Mouse (Mus musculus) hematopoietic stem cell, adult 5-6 weeks (primary cell): ENCODE measurements around the gene Fggy. TPM values are rescaled to one million over a fixed set of nuclear protein-coding genes. Genes with fewer than 3 reads are reported as not detected.

ENCODE experiments used
- ATAC-seq, 2 experiments: fragments of 125-278 bp in 1 of 2; replicated peaks in 1 of 2; 2 replicates each; pipeline ENCODE4 v1.8.0; 2016 to 2017; ENCODE audit warnings: inconsistent platforms in 2 of 2, mild to moderate bottlenecking in 2 of 2, moderate number of reproducible peaks in 2 of 2, low read depth in 1 of 2, moderate TSS enrichment in 1 of 2; ENCODE audit not compliant: low FRiP score in 2 of 2, poor library complexity in 2 of 2, severe bottlenecking in 2 of 2, insufficient read depth in 1 of 2, low TSS enrichment in 1 of 2
- total RNA-seq: library from RNA; stranded (forward); fragments of 172-1452, 232-1000 nt; gene quantifications from 2 replicates; pipeline ENCODE4 v1.2.3, GENCODE M21; 2017

The Fggy gene
- total RNA-seq, 1 experiment from 2014 or later, result 21.1 TPM

DNA sequence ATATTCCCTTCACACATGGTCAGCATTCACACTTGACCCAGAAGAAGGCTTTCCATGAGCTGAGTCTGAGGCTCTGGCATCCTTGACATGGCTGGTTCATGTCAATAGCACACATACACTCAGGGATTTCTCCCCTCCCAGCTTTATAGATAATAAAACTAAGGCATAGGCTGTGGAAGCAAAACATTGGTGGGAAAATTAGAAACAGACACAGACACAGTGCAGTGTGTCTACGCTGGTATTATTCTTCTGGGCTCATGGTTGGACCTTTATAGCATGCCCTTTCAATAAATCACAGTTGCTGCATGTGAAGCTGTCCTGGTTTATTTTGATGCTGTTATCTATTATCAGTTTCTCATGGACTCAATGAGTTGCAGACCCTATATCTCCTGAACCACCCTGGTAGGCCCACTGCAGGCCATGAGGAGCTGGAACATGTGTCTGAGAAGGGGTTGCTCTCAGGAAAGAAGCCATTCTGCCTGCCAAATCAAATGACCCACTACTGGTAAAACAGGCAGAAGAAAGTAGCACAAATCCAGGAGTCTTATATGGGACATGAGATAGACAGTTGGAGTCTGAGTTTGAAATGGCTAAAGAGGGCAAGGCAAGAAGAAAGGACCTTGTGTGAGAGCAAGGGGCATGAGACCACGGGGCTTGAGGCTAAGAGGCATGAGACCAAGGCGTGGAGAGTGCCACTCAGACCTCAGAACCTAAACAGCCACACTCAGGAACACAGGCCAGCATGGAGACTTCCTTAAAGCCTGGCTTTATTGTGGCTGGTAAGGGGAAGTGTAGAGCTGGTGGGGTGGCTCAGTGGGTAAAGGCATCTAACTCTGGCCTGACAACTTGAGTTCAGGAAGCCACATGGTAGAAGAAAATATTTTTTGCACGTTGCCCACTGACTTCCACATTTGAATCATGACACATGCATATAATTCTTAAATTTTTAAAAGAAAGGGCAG lies 327.2 kb downstream of the Fggy start:
- peak; percentile 86 to 93 for ATAC-seq

GRCm38 (mm10) chr4:95895199-95895754 lies 338.0 kb downstream of the Fggy start:
- ATAC-seq, result peak in 1 of 2 experiments; percentile 59; a peak in 2 of 4 replicates

GRCm38 (mm10) chr4:95896571-95896970 lies 339.3 kb downstream of the Fggy start:
- ATAC-seq, result no peak

DNA sequence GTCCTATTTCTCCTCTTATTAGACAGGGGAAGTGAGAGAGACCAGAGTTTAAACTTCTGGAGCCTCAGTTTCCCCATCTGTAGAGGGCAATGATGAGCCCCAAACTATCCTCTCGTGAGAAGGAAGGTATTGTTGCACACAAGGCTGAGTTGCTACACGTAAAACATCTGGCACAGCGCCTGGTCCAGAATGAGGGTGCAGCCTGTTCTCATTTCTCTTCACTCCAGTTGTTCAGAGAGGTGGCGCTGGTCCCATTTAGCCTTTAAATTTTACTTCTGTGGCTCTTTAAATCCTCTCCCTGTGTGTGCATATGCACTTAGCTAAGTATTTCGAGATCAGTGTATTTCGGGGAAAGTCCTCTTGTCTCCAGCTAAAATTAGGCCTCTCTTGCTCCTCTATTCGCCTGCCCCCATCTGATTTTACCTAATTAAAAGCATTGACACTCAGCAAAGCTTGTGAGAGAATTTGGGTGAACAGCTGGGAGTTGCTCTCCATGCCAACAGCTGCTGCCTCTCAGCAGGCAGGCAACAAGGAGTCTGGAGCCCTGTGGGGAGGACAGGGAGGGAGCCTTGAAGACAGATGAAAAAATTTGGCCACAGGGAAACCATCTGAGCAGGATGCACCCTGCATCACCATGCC lies 340.0 kb downstream of the Fggy start:
- no peak for ATAC-seq

GRCm38 (mm10) chr4:95898714-95899113 lies 341.4 kb downstream of the Fggy start:
- no peak for ATAC-seq

GRCm38 (mm10) chr4:95899926-95900712 lies 342.8 kb downstream of the Fggy start:
- ATAC-seq, result no peak

DNA sequence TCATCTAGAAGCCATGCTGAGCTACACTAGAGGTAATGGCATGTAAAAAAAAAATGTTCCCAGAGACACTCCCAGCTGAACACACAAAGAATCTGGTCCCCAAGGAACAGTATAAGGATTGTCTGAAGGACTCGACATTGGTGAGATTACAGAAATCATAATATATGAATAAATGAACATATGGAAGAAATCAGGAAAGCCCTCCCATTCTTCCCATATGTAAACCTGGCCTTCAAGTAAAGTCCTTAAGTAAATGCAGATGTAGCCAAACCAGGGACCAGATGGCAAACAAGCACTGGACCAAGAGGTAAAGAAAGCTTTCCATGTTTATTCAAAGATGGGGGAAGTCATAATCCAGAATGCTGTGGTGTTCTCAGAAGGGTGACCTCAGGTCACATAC lies 343.5 kb downstream of the Fggy start:
- no peak for ATAC-seq

GRCm38 (mm10) chr4:95906141-95906540 lies 348.8 kb downstream of the Fggy start:
- ATAC-seq, result no peak

DNA sequence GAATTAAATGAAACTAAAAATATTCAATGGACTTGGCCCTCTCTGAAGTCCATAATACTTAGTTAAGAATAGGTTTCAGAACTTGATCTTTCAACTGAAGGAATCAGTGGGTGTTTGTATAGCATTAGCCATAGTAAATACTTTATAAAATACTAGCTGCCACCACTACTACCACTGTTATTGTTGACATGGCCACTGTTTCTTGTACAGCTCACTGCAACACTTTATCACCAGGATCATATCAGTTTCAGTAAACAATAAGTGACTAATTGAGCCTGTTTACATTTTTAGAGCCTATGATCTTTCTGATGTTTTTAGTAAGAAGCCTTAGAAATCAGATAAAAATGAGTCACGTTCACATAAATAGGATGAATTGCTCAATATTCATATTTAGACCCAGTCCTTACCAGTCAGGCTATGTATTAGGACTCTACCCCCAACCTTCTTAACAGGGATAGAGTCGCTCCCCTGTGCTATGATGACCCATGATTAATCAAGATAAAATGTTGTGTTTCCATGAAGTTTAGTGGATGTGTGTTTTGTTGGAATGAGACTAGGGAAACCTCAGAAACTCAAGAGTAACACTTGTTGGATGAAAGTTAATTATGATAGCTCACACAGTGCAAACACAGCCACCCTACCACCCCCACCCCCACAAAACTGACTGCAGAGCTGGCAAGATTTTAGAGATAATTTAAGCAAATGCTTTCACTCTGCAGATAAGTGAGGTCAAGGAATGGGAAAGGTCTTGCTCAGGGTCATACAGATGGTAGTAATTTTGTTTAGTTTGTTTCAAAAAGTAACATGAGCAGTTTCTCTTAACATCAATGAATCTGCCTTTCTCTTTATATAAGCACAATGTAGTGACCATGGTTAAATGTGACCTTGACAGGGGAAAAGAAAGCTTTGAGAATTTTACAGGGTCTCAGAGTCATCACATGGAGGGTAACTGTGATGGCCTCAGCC lies 352.7 kb downstream of the Fggy start:
- no peak for ATAC-seq

DNA sequence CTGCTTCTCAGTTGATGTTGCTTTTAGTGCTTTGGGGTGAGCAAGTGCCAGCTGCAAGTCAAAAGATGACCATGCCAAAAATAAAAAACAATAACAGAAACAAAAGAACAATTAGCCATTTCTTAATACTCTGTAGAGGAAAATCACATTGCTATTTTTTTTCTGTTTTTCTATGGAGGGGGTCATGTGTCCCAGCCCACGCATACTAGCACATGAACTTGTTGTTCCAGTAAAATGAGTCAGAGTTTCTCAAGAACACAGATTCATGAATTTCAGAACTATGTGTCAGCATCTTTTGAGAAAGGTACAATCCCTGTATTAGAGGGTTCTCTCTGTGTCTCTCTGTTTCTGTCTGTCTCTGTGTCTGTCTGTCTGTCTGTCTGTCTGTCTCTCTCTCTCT lies 355.7 kb downstream of the Fggy start:
- ATAC-seq, result no peak

GRCm38 (mm10) chr4:95915628-95916579 lies 358.6 kb downstream of the Fggy start:
- no peak for ATAC-seq

GRCm38 (mm10) chr4:95917703-95918102 lies 360.4 kb downstream of the Fggy start:
- ATAC-seq, result no peak

- ATAC-seq, result no peak
Measured at GRCm38 (mm10) chr4:95920448-95920847, 363.1 kb downstream of the Fggy start.

DNA sequence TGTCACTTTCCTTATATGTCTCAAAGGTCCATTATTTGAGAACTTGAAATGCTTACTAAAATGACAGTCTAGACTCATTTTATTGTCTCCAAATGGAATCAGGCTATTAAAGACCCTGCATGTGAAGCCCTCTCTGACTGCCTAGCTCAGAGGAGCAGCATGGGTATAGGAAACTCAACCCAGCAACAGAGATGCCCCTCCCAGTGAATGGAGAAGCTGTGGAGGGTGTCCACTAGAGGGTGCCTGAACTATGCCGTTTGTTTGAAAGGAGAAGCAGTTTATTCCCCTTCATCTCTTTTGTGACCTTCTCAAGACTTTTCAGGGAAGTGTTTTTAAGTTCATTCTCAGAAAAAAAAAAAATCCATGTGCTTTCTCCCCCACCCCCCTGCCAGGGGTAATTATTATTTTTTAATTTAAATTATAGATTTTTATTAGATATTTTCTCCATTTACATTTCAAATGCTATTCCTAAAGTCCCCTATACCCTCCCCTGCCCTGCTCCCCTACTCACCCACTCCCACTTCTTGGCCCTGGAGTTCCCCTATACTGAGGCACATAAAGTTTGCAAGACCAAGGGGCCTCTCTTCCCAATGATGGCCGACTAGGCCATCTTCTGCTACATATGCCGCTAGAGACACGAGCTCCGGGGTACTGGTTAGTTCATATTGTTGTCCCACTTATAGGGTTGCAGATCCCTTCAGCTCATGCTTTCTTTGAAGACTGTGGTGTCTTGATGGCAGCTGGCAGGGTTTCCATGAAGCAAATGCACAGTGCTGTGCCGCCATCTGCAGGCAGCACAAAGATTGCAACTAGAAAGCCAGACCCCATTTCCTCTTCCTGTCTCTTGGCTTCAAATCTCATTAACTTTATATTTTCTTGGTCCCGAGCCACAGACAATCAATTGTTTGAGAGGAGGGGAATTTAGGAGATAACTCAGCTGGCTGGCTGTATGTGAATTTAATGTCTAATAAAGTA lies 367.2 kb downstream of the Fggy start:
- ATAC-seq, result peak; percentile 91 to 92

GRCm38 (mm10) chr4:95928846-95929245 lies 371.5 kb downstream of the Fggy start:
- ATAC-seq, result no peak
